Mouse (Mus musculus) cerebellum, adult 11 months (tissue): ENCODE data around the gene Mta2.
"Not testable (repeated sequence)": the region's sequence is repeated elsewhere in the genome, so short reads cannot be mapped to it uniquely, and the experiment has no call there.

Source experiments
- DNase-seq: peaks from one replicate; pipeline ENCODE4 v3.0.0; 2022

The Mta2 gene

GRCm38 (mm10) chr19:8967893-8968292 lies 26.2 kb downstream of the Mta2 start:
- DNase-seq = no peak

GRCm38 (mm10) chr19:8972491-8972890 lies 30.8 kb downstream of the Mta2 start:
- not testable (repeated sequence) for DNase-seq

- DNase-seq = no peak
Measured at GRCm38 (mm10) chr19:8974638-8975037, 33.0 kb downstream of the Mta2 start.

GRCm38 (mm10) chr19:8975491-8975890 lies 33.8 kb downstream of the Mta2 start:
- no peak for DNase-seq

GRCm38 (mm10) chr19:8976535-8976934 lies 34.9 kb downstream of the Mta2 start:
- peak; percentile 38 for DNase-seq

- no peak for DNase-seq
Measured at GRCm38 (mm10) chr19:8980771-8981170, 39.1 kb downstream of the Mta2 start.

- no peak for DNase-seq
Measured at GRCm38 (mm10) chr19:8981450-8982168, 39.9 kb downstream of the Mta2 start.

GRCm38 (mm10) chr19:8982303-8983149 lies 40.9 kb downstream of the Mta2 start:
- DNase-seq = no peak

GRCm38 (mm10) chr19:8983150-8983650 lies 41.5 kb downstream of the Mta2 start:
- DNase-seq = no peak

GRCm38 (mm10) chr19:8984255-8984868 lies 42.7 kb downstream of the Mta2 start:
- DNase-seq = no peak

GRCm38 (mm10) chr19:8985891-8986290 lies 44.2 kb downstream of the Mta2 start:
- DNase-seq = no peak

- no peak for DNase-seq
Measured at GRCm38 (mm10) chr19:8987816-8988215, 46.1 kb downstream of the Mta2 start.

GRCm38 (mm10) chr19:8988346-8989065 lies 46.8 kb downstream of the Mta2 start:
- no peak for DNase-seq

- DNase-seq = no peak
Measured at GRCm38 (mm10) chr19:8989066-8989566, 47.4 kb downstream of the Mta2 start, which contains the start of gene Ahnak. TSS of gene Ahnak (plus strand) at chr19:8989284.

- no peak for DNase-seq
Measured at GRCm38 (mm10) chr19:8989567-8990431, 48.1 kb downstream of the Mta2 start.

GRCm38 (mm10) chr19:8990432-8991102 lies 48.9 kb downstream of the Mta2 start:
- DNase-seq = no peak

GRCm38 (mm10) chr19:8991245-8991870 lies 49.7 kb downstream of the Mta2 start:
- no peak for DNase-seq

- no peak for DNase-seq
Measured at GRCm38 (mm10) chr19:8991871-8992735, 50.4 kb downstream of the Mta2 start.
